Mouse (Mus musculus) liver, embryonic 13.5 days (tissue): ENCODE data around the gene 1700022I11Rik. TPM values are rescaled to one million over a fixed set of nuclear protein-coding genes. Genes with fewer than 3 reads are reported as not detected.
A peak's percentile ranks its signal among the peaks of the same experiment; 100 is the strongest.

ENCODE experiments used
- ATAC-seq: fragments of 200-750 bp; cut with Nextera tagmentation; 2 replicates; pipeline ENCODE4 v1.8.0; 2017; ENCODE audit warnings: low read depth, mild to moderate bottlenecking, moderate number of reproducible peaks, moderate library complexity
- DNase-seq: peaks from one replicate; pipeline ENCODE4 v3.0.0; 2022
- H3K27ac ChIP-seq: fragments of 300-500 bp; sonication (generic); 2 replicates; pipeline ENCODE4 v1.5.1; 2015; ENCODE audit warnings: moderate library complexity, mild to moderate bottlenecking, inconsistent platforms
- H3K27me3 ChIP-seq: fragments of 300-500 bp; sonication (generic); 2 replicates; pipeline ENCODE4 v1.6.1; 2015; ENCODE audit warnings: mild to moderate bottlenecking, inconsistent platforms
- H3K36me3 ChIP-seq: fragments of 300-500 bp; sonication (generic); 2 replicates; pipeline ENCODE4 v1.6.1; 2015; ENCODE audit warnings: mild to moderate bottlenecking, inconsistent platforms
- H3K4me1 ChIP-seq: fragments of 300-500 bp; sonication (generic); replicated peaks from 2 replicates; pipeline ENCODE4 v1.6.1; 2015; ENCODE audit warnings: inconsistent platforms
- H3K4me2 ChIP-seq: fragments of 300-500 bp; sonication (generic); 2 replicates; pipeline ENCODE4 v1.6.1; 2015; ENCODE audit warnings: inconsistent platforms, mild to moderate bottlenecking, moderate library complexity
- H3K4me3 ChIP-seq: fragments of 300-500 bp; sonication (generic); replicated peaks from 2 replicates; pipeline ENCODE4 v1.5.1; 2015; ENCODE audit warnings: mild to moderate bottlenecking, inconsistent platforms
- H3K9ac ChIP-seq: fragments of 300-500 bp; sonication (generic); 2 replicates; pipeline ENCODE4 v1.6.1; 2015; ENCODE audit warnings: mild to moderate bottlenecking, inconsistent platforms
- H3K9me3 ChIP-seq: fragments of 300-500 bp; sonication (generic); replicated peaks from 2 replicates; pipeline ENCODE4 v1.6.1; 2016; ENCODE audit warnings: inconsistent platforms
- WGBS: fragments of 180-500 bp; shearing (Covaris S2); methylation state at CpG from one replicate; pipeline ENCODE4 v1.1.7; 2015; ENCODE audit not compliant: insufficient replicate concordance; 5-methylcytosine and 5-hydroxymethylcytosine counted together
- polyA plus RNA-seq: library from polyadenylated mRNA; unstranded; fragments of >200 nt; fragmentation: Nextera tagmentation; extraction: Ambion mirVana; gene quantifications from 2 replicates; pipeline ENCODE4 v1.2.1, GENCODE M21; 2015

Gene 1700022I11Rik
- polyA plus RNA-seq, 1 experiment from 2014 or later, result 0.13 TPM

GRCm38 (mm10) chr4:42952563-42952962 is 16.8 kb upstream of the 1700022I11Rik start:
- H3K4me1 ChIP-seq, result peaks cover 18% of the 10 kb centered on the region
- H3K4me2 ChIP-seq, result no peak overlapping the region
- peaks cover 58% of the 10 kb centered on the region for H3K27me3 ChIP-seq
- no peak overlapping the region for H3K27ac ChIP-seq
- 66% methylated on average over 7 of the region's 7 CpGs for WGBS
- ATAC-seq (no peak), DNase-seq (no peak)
- no peaks in the 10 kb centered on the region for H3K36me3 ChIP-seq
- H3K9me3 ChIP-seq, result no peaks in the 10 kb centered on the region
- no peak overlapping the region for H3K9ac ChIP-seq
- no peak overlapping the region for H3K4me3 ChIP-seq

- no peaks in the 10 kb centered on the region for H3K9me3 ChIP-seq
- WGBS, result 54% methylated on average over 10 of the region's 10 CpGs
- DNase-seq (no peak), ATAC-seq (no peak)
- peaks cover 48% of the 10 kb centered on the region for H3K27me3 ChIP-seq
- H3K36me3 ChIP-seq, result no peaks in the 10 kb centered on the region
- no peak overlapping the region for H3K4me2 ChIP-seq
- H3K4me3 ChIP-seq, result no peak overlapping the region
- H3K9ac ChIP-seq, result no peak overlapping the region
- peaks cover 18% of the 10 kb centered on the region for H3K4me1 ChIP-seq
- H3K27ac ChIP-seq, result no peak overlapping the region
These were observed 15.8 kb upstream of the 1700022I11Rik start for GRCm38 (mm10) chr4:42953435-42954094.

- WGBS, result 9% methylated on average over 10 of the region's 10 CpGs
- Histone ChIP-seq H3K4me3 (no peak overlapping the region), H3K27me3 (peaks cover 41% of the 10 kb centered on the region), H3K36me3 (no peaks in the 10 kb centered on the region), H3K4me2 (no peak overlapping the region), H3K9me3 (no peaks in the 10 kb centered on the region), H3K27ac (no peak overlapping the region), H3K9ac (no peak overlapping the region), H3K4me1 (peaks cover 14% of the 10 kb centered on the region)
- ATAC-seq, result no peak
- DNase-seq, result peak; percentile 30
These were observed 15.1 kb upstream of the 1700022I11Rik start for GRCm38 (mm10) chr4:42954297-42954696.

GRCm38 (mm10) chr4:42955200-42955599 is 14.2 kb upstream of the 1700022I11Rik start:
- H3K36me3 ChIP-seq, result no peaks in the 10 kb centered on the region
- H3K4me1 ChIP-seq, result peaks cover 5% of the 10 kb centered on the region
- no peak overlapping the region for H3K27ac ChIP-seq
- ATAC-seq, result no peak
- WGBS, result 73% methylated on average over 3 of the region's 3 CpGs
- DNase-seq, result no peak
- no peaks in the 10 kb centered on the region for H3K9me3 ChIP-seq
- peaks cover 33% of the 10 kb centered on the region for H3K27me3 ChIP-seq
- no peak overlapping the region for H3K9ac ChIP-seq
- no peak overlapping the region for H3K4me2 ChIP-seq
- H3K4me3 ChIP-seq, result no peak overlapping the region

GRCm38 (mm10) chr4:42956581-42956980 is 12.8 kb upstream of the 1700022I11Rik start:
- DNase-seq (no peak), ATAC-seq (no peak)
- 76% methylated on average over 17 of the region's 17 CpGs for WGBS

GRCm38 (mm10) chr4:42957306-42957705 is 12.1 kb upstream of the 1700022I11Rik start:
- ATAC-seq (no peak), DNase-seq (no peak)
- no peaks in the 10 kb centered on the region for H3K4me1 ChIP-seq
- 68% methylated on average over 11 of the region's 11 CpGs for WGBS
- no peaks in the 10 kb centered on the region for H3K9me3 ChIP-seq
- no peak overlapping the region for H3K9ac ChIP-seq
- no peak overlapping the region for H3K4me2 ChIP-seq
- H3K27ac ChIP-seq, result no peak overlapping the region
- H3K4me3 ChIP-seq, result no peak overlapping the region
- peaks cover 18% of the 10 kb centered on the region; the same call in 1 of the 2 replicates for H3K27me3 ChIP-seq
- H3K36me3 ChIP-seq, result no peaks in the 10 kb centered on the region

More at GRCm38 (mm10) chr4:42956581-42956980, 12.8 kb upstream of the 1700022I11Rik start:
- Histone ChIP-seq H3K4me1 (no peaks in the 10 kb centered on the region), H3K36me3 (no peaks in the 10 kb centered on the region), H3K27ac (no peak overlapping the region), H3K4me3 (no peak overlapping the region), H3K4me2 (no peak overlapping the region), H3K27me3 (peaks cover 22% of the 10 kb centered on the region), H3K9me3 (no peaks in the 10 kb centered on the region), H3K9ac (no peak overlapping the region)

- no peaks in the 10 kb centered on the region for H3K4me1 ChIP-seq
- H3K27me3 ChIP-seq, result peaks cover 12% of the 10 kb centered on the region; the same call in 1 of the 2 replicates
- 71% methylated on average over 8 of the region's 8 CpGs for WGBS
- no peaks in the 10 kb centered on the region for H3K36me3 ChIP-seq
- DNase-seq (no peak), ATAC-seq (no peak)
- H3K9ac ChIP-seq, result no peak overlapping the region
- no peak overlapping the region for H3K4me3 ChIP-seq
- H3K9me3 ChIP-seq, result no peaks in the 10 kb centered on the region
- H3K4me2 ChIP-seq, result no peak overlapping the region
- no peak overlapping the region for H3K27ac ChIP-seq
These were observed 11.4 kb upstream of the 1700022I11Rik start for GRCm38 (mm10) chr4:42957979-42958378.

GRCm38 (mm10) chr4:42958942-42959341 is 10.5 kb upstream of the 1700022I11Rik start:
- 0 out of 2 replicates have a peak, but pooled peaks cover 5% of the 10 kb centered on the region for H3K27me3 ChIP-seq
- no peak overlapping the region for H3K27ac ChIP-seq
- no peak for DNase-seq
- no peaks in the 10 kb centered on the region for H3K36me3 ChIP-seq
- H3K4me3 ChIP-seq, result no peak overlapping the region
- no peak for ATAC-seq
- 57% methylated on average over 8 of the region's 8 CpGs for WGBS
- no peaks in the 10 kb centered on the region for H3K9me3 ChIP-seq
- no peak overlapping the region for H3K9ac ChIP-seq
- H3K4me2 ChIP-seq, result no peak overlapping the region
- no peaks in the 10 kb centered on the region for H3K4me1 ChIP-seq

GRCm38 (mm10) chr4:42959382-42959781 is 10.0 kb upstream of the 1700022I11Rik start:
- DNase-seq, result no peak
- no peak for ATAC-seq
- H3K9ac ChIP-seq, result no peak overlapping the region
- no peaks in the 10 kb centered on the region for H3K9me3 ChIP-seq
- H3K27me3 ChIP-seq, result peaks cover 8% of the 10 kb centered on the region; the same call in 1 of the 2 replicates
- no peak overlapping the region for H3K4me3 ChIP-seq
- no peak overlapping the region for H3K4me2 ChIP-seq
- 45% methylated on average over 4 of the region's 4 CpGs for WGBS
- no peaks in the 10 kb centered on the region for H3K4me1 ChIP-seq
- no peak overlapping the region for H3K27ac ChIP-seq
- H3K36me3 ChIP-seq, result no peaks in the 10 kb centered on the region

- Histone ChIP-seq H3K9ac (no peak overlapping the region), H3K9me3 (no peaks in the 10 kb centered on the region), H3K4me1 (peaks cover 4% of the 10 kb centered on the region; the same call in 1 of the 2 replicates), H3K36me3 (no peaks in the 10 kb centered on the region), H3K4me3 (no peak overlapping the region), H3K27me3 (peaks cover 12% of the 10 kb centered on the region; the same call in 1 of the 2 replicates), H3K4me2 (no peak overlapping the region), H3K27ac (no peak overlapping the region)
- ATAC-seq, result no peak
- 20% methylated on average over 4 of the region's 4 CpGs for WGBS
- peak; percentile 40 for DNase-seq
These were observed 7.8 kb upstream of the 1700022I11Rik start for GRCm38 (mm10) chr4:42961592-42961991.

GRCm38 (mm10) chr4:42963480-42963879 is 5.9 kb upstream of the 1700022I11Rik start:
- DNase-seq (no peak), ATAC-seq (no peak)
- Histone ChIP-seq H3K4me2 (no peak overlapping the region), H3K27me3 (peaks cover 12% of the 10 kb centered on the region; the same call in 1 of the 2 replicates), H3K4me1 (peaks cover 4% of the 10 kb centered on the region; the same call in 1 of the 2 replicates), H3K27ac (no peak overlapping the region), H3K9me3 (no peaks in the 10 kb centered on the region), H3K4me3 (no peak overlapping the region), H3K9ac (no peak overlapping the region), H3K36me3 (no peaks in the 10 kb centered on the region)
- WGBS, result 86% methylated on average over 2 of the region's 2 CpGs
